Mouse (Mus musculus) small intestine, adult 2 months (tissue): ENCODE measurements around the gene Angpt4. TPM values are rescaled to one million over a fixed set of nuclear protein-coding genes. Genes with fewer than 3 reads are reported as not detected.

Source experiments
- H3K27ac ChIP-seq: fragments of 200-500 bp; 2 replicates; pipeline ENCODE4 v1.5.1; 2012; ENCODE audit warnings: low read depth, low read length, control low read depth, inconsistent platforms; ENCODE audit not compliant: insufficient read depth
- H3K27me3 ChIP-seq: fragments of 200-500 bp; 2 replicates; pipeline ENCODE4 v1.6.1; 2012; ENCODE audit warnings: mild to moderate bottlenecking, moderate library complexity, low read length, inconsistent platforms; ENCODE audit not compliant: control insufficient read depth, insufficient read depth
- H3K36me3 ChIP-seq: fragments of 200-500 bp; 2 replicates; pipeline ENCODE4 v1.6.1; 2012; ENCODE audit warnings: mild to moderate bottlenecking, low read length, control low read depth, inconsistent platforms; ENCODE audit not compliant: control insufficient read depth, insufficient read depth
- H3K4me1 ChIP-seq: fragments of 200-500 bp; 2 replicates; pipeline ENCODE4 v1.6.1; 2012; ENCODE audit warnings: low read length, inconsistent platforms, mixed read lengths; ENCODE audit not compliant: control insufficient read depth, insufficient read depth, insufficient read length
- H3K4me3 ChIP-seq: fragments of 200-500 bp; 2 replicates; pipeline ENCODE4 v1.5.1; 2012; ENCODE audit warnings: low read depth, mild to moderate bottlenecking, control low read depth, inconsistent platforms, low read length, moderate library complexity
- CTCF ChIP-seq: fragments of 200-500 bp; IDR thresholded peaks from 2 replicates; pipeline ENCODE4 v1.5.1; 2012; ENCODE audit warnings: low read depth, mild to moderate bottlenecking, control low read depth, inconsistent platforms, low read length, moderate library complexity, mixed read lengths; ENCODE audit not compliant: insufficient replicate concordance, insufficient read length; ENCODE audit errors: extremely low read depth
- POLR2A ChIP-seq: fragments of 200-500 bp; IDR thresholded peaks from 2 replicates; pipeline ENCODE4 v1.6.1; 2012; ENCODE audit warnings: low read depth, mild to moderate bottlenecking, control low read depth, inconsistent platforms, low read length, moderate library complexity
- WGBS: fragments of 180-500 bp; shearing (Covaris S2); methylation state at CpG from one replicate; pipeline ENCODE4 v1.1.7; 2018; 5-methylcytosine and 5-hydroxymethylcytosine counted together
- polyA plus RNA-seq: library from polyadenylated mRNA; depleted of rRNA; stranded (reverse); fragments of >200 nt; gene quantifications from 2 replicates; pipeline ENCODE4 v1.2.3, GENCODE M21; 2012

The Angpt4 gene
- polyA plus RNA-seq, 1 experiment: 0.15 TPM

DNA sequence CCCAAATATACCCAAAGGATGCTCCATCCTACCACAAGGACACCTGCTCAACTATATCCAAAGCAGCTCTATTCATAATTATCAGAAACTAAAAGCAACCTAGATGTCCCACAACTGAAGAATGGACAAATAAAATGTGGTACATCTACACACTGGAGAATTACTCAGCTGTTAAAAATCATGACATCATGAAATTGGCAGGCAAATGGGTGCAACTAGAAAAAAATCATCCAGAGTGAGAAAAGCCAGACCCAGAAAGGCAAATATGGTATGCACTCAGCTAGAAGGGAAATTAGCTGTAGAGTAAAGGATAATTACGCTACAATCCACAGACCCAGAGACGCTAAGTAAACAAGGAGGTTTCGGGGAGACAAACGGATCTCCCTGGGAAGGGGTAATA is 10.2 kb upstream of the Angpt4 start:
- Histone ChIP-seq H3K4me1 (no peaks in the 10 kb centered on the region), H3K4me3 (no peak overlapping the region), H3K27me3 (no peaks in the 10 kb centered on the region), H3K27ac (no peak overlapping the region), H3K36me3 (no peaks in the 10 kb centered on the region)
- WGBS: 23% methylated on average over 4 of the region's 4 CpGs
- TF ChIP-seq CTCF (no peak), POLR2A (no peak)

DNA sequence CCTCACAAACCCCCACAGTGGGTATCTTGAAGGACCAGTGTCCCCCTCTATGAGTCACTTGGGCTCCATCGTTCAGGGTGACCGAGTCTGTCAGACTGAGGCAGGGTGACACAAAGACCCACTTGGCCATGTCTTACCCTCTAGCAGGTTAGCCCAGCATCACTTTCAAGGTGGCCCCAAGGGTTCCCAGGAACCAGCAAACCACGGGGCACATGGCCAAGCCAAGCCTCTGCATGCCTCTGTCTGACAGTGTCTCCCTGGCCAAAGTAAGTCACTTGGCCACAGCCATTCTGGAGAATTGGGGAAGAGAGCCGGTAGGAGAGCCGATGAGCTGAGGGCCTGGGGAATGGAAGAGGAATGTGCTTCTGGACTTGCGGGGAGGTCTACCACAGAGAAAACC is 7.7 kb upstream of the Angpt4 start:
- whole genome bisulfite sequencing: 84% methylated on average over 6 of the region's 6 CpGs
- H3K27ac ChIP-seq: no peak overlapping the region
- H3K27me3 ChIP-seq: no peaks in the 10 kb centered on the region
- no peak overlapping the region for H3K4me3 ChIP-seq
- H3K36me3 ChIP-seq: no peaks in the 10 kb centered on the region
- TF ChIP-seq POLR2A: no peak
- no peak for TF ChIP-seq CTCF
- no peaks in the 10 kb centered on the region for H3K4me1 ChIP-seq

DNA sequence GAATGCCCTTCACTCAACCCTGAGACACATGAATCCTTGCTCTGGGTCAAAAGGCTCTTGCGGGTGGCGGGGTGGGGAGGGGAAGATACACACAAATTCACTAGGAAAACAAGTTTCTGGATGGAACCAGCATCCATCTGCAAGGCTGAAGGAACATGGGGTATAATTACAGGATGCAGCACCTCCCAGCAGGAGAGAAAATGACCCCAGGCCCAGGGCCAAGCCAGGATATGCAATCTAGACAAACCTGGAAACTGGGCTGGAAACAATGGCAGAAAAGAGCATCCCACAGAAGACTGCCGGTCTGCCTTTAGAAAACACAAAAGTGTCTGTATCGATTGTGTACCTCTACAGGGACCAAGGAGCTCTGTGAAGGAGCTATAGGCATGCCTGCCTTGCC is 7.1 kb upstream of the Angpt4 start:
- no peak for TF ChIP-seq POLR2A
- TF ChIP-seq CTCF: no peak
- H3K4me1 ChIP-seq: no peaks in the 10 kb centered on the region
- H3K36me3 ChIP-seq: no peaks in the 10 kb centered on the region
- 69% methylated on average over 4 of the region's 4 CpGs for WGBS
- H3K27me3 ChIP-seq: no peaks in the 10 kb centered on the region
- no peak overlapping the region for H3K27ac ChIP-seq
- no peak overlapping the region for H3K4me3 ChIP-seq

DNA sequence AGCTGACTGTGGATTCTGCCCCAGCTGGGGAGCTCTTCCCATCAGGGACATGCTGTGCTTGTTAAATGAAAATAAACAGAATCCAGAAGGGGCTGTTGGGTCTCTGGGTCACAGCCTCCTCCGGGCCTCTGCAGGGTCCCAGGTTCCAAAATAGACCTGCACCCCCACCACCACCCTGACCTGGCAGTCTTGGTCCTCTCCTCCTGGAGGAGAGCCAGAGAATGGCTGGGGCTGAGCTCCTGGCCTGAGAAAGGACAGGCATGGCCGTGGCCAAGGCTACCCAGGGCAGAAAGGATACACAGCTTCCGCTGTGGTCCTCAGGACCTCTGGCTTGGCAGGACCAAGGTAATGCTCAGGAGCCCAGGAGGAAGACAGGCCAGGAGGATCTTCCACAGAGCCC is 6.4 kb upstream of the Angpt4 start:
- no peak overlapping the region for H3K27ac ChIP-seq
- H3K36me3 ChIP-seq: no peaks in the 10 kb centered on the region
- H3K4me1 ChIP-seq: no peaks in the 10 kb centered on the region
- WGBS: 52% methylated on average over 3 of the region's 3 CpGs
- H3K27me3 ChIP-seq: no peaks in the 10 kb centered on the region
- no peak for TF ChIP-seq POLR2A
- no peak for TF ChIP-seq CTCF
- H3K4me3 ChIP-seq: no peak overlapping the region

DNA sequence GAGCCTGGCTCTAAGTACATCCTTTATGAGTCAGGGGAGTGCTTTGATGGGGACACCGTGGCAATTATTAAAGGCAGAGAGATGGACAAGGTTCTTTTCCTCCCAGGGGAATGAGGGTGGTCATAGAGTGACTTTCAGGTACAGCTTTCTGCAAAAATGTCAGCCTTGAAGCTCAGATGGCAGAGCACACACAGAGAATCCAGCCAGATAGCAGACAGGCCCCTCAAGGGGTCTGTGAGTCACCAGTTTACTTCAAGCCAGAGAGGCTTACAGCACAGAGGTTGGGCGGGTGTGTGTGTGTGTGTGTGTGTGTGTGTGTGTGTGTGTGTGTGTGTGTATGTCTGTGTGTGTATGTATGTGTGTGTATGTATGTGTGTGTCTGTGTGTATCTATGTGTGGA is 4.0 kb upstream of the Angpt4 start:
- H3K27me3 ChIP-seq: no peaks in the 10 kb centered on the region
- H3K36me3 ChIP-seq: no peaks in the 10 kb centered on the region
- H3K27ac ChIP-seq: no peak overlapping the region
- H3K4me1 ChIP-seq: no peaks in the 10 kb centered on the region; the same call in 1 of the 2 replicates
- WGBS: 54% methylated on average over 2 of the region's 2 CpGs
- TF ChIP-seq CTCF (no peak), POLR2A (no peak)
- H3K4me3 ChIP-seq: no peak overlapping the region

DNA sequence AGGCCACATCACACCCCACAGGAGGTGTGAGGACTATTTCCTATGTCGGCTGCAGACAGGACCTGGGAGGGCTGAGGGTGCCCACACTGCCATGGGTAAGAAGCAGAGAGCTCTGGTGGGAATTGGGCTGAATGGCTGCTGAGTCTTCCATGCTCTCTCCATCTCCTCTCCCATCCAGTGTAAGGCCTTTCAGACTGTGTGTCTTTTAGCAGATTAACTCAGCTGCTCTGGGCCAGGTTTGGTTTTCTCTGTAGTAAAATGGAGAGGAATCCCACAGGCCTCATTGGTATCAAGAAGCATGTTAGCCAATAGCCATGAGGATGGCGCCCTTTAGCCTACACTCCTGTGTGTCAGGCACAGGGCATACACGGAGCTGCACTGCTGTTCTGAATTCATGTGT is 1.6 kb upstream of the Angpt4 start:
- 66% methylated on average over 3 of the region's 3 CpGs for WGBS
- Histone ChIP-seq H3K4me3 (no peak overlapping the region), H3K36me3 (no peaks in the 10 kb centered on the region), H3K27me3 (no peaks in the 10 kb centered on the region), H3K4me1 (no peaks in the 10 kb centered on the region; the same call in 1 of the 2 replicates), H3K27ac (no peak overlapping the region)
- no peak for TF ChIP-seq POLR2A

DNA sequence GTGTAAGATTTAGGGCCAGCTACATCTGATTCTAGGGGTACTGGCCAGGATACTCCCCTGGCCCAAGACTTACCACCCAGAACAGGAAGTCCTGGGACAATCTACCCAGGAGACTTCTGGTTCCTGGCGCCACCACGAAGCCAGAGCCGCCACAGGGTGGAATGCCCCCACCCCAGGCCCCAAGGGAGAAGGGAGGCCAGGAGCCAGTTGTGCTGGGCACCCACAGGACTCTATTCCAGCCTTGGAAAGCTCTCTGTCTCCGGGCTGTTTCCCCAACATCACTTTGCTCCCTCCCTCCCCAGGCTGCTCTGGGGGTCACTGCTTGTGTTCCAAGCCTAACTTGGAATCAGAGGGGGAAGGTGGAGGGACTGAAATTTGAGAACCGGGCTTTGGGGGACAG is 512 bp upstream of the Angpt4 start:
- no peak overlapping the region for H3K27ac ChIP-seq
- H3K4me1 ChIP-seq: no peaks in the 10 kb centered on the region; the same call in 1 of the 2 replicates
- H3K27me3 ChIP-seq: no peaks in the 10 kb centered on the region
- TF ChIP-seq CTCF: no peak
- no peak for TF ChIP-seq POLR2A
- 46% methylated on average over 5 of the region's 5 CpGs for WGBS
- H3K4me3 ChIP-seq: no peak overlapping the region
- no peaks in the 10 kb centered on the region for H3K36me3 ChIP-seq

DNA sequence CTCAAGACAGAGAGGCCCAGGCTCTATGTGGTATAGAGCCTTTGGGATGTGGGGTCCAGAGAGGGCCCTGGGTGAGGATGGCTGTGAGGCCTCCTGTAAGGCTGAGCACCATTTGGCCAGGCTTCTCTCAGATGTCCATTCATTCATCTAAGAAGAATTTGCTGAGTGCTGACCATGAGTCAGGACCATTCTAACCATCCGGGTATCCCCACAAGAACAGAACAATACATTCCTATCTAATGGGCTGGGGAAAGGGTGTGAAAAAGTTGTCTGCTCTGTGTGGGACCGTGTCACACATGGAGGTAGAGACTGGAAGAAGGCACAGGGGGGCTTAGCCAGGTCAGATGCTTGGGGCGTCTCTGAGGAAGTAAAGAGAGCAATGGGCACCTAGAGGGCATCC is 741 bp downstream of the Angpt4 start:
- TF ChIP-seq POLR2A (no peak), CTCF (no peak)
- no peaks in the 10 kb centered on the region for H3K27me3 ChIP-seq
- no peaks in the 10 kb centered on the region for H3K36me3 ChIP-seq
- no peak overlapping the region for H3K27ac ChIP-seq
- WGBS: 69% methylated on average over 3 of the region's 3 CpGs
- no peak overlapping the region for H3K4me3 ChIP-seq
- no peaks in the 10 kb centered on the region; the same call in 1 of the 2 replicates for H3K4me1 ChIP-seq
